Comparison of ENCODE assay signal across 8 mouse cellular contexts in the genomic region with DNA sequence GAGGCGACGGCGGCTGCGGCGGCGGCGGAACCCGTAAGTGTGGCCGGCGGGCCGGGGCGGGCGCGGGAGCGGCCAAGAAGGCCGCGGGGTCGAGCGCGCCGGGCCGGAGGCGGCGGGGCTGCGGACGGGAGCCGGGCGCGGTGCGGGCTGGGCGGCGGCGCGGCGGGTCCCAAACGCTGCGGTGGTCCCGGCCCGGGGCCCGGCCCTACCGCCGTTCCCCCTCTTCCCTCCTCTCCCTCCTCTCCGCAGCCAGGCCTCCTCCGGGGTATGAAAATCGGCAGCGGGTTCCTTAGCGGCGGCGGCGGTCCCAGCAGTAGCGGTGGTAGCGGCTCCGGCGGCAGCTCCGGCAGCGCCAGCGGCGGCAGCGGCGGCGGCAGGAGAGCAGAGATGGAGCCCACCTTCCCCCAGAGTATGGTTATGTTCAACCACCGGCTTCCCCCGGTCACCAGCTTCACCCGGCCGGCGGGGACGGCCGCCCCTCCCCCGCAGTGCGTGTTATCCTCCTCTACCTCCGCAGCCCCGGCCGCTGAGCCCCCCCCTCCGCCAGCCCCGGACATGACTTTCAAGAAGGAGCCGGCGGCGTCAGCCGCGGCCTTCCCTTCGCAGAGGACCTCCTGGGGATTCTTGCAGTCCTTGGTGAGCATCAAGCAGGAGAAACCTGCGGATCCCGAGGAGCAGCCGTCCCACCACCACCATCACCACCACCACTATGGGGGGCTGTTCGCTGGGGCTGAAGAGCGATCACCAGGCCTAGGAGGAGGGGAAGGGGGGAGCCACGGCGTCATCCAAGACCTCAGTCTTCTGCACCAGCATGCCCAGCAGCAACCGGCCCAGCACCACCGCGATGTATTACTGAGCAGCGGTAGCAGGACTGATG. TPM values are rescaled to one million over a fixed set of nuclear protein-coding genes. Genes with fewer than 3 reads are reported as not detected.
DNase-seq lines count a peak whose midpoint lies in the region.

No protein-coding gene starts in this region.

- peak; percentile 65 for DNase-seq in Muller cell, postnatal 12 days (ENCODE audit: inconsistent ontology term)
- peak; percentile 66 for DNase-seq in cerebellum, adult 9-10 months
- DNase-seq in forelimb bud, embryonic 11.5 days (ENCODE audit: low read depth, low spot score): peak; percentile 20
- DNase-seq in hindbrain, embryonic 10.5 days (ENCODE audit: low spot score): no peak
- peak; percentile 66 to 67 for DNase-seq in layer of hippocampus, postnatal 10 days (ENCODE audit: low spot score in 2 of 2)
- peak; percentile 59 for DNase-seq in lung, postnatal 10 days
- peak; percentile 58 for DNase-seq in retina, postnatal 1 day
- peak; percentile 14 for DNase-seq in urinary bladder, postnatal 10 days (ENCODE audit: low spot score)

- H3K36me3 ChIP-seq in hindbrain, embryonic 10.5 days: peaks cover 44% of the 10 kb centered on the region

- peak overlapping the region; percentile 98 for H3K27ac ChIP-seq in hindbrain, embryonic 10.5 days

- no peaks in the 10 kb centered on the region for H3K27me3 ChIP-seq in hindbrain, embryonic 10.5 days (ENCODE audit: insufficient read depth, poor library complexity, severe bottlenecking)

- WGBS in hindbrain, embryonic 10.5 days: 2% methylated on average over 90 of the region's 92 CpGs

- H3K4me1 ChIP-seq in hindbrain, embryonic 10.5 days (replicated peaks): peaks cover 44% of the 10 kb centered on the region

- peak overlapping the region; percentile 98 for H3K4me3 ChIP-seq in hindbrain, embryonic 10.5 days

- no peaks in the 10 kb centered on the region for H3K9me3 ChIP-seq in hindbrain, embryonic 10.5 days

RNA-seq across cellular contexts. Expression of a gene that starts 0.6 kb away (rescaled TPM):
- 22.9 and 27.7 TPM in 2 replicates for polyA plus RNA-seq in hindbrain, embryonic 10.5 days (2016; fragmentation: Nextera tagmentation; extraction: Ambion mirVana)
- total RNA-seq in layer of hippocampus, postnatal 10 days (2021): 10 to 100 TPM; 26.5 to 28.9 TPM
